Mouse (Mus musculus): ENCODE results near the gene Sec22b.

Gene Sec22b

GRCm38 (mm10) chr3:97900516-97901490 lies at the start of gene Sec22b:
TSS of gene Sec22b (plus strand) at chr3:97901190.
- in situ Hi-C loops (cut with MboI; ENCODE audit: low sequenced_read_pairs): no loop called here

- in situ Hi-C loops (cut with MboI; ENCODE audit: low sequenced_read_pairs): no loop called here
Measured at GRCm38 (mm10) chr3:97851803-97852202, 49.2 kb upstream of the Sec22b start.

- in situ Hi-C loops (cut with MboI; ENCODE audit: low sequenced_read_pairs): no loop called here
Measured at GRCm38 (mm10) chr3:97854575-97855384, 46.2 kb upstream of the Sec22b start.

- in situ Hi-C loops (cut with MboI; ENCODE audit: low sequenced_read_pairs): no loop called here
Measured at GRCm38 (mm10) chr3:97859400-97859799, 41.6 kb upstream of the Sec22b start.

GRCm38 (mm10) chr3:97860820-97861451 lies 40.1 kb upstream of the Sec22b start:
- in situ Hi-C loops (cut with MboI; ENCODE audit: low sequenced_read_pairs): no loop called here

- in situ Hi-C loops (cut with MboI; ENCODE audit: low sequenced_read_pairs): no loop called here
Measured at GRCm38 (mm10) chr3:97866696-97867095, 34.3 kb upstream of the Sec22b start.

- in situ Hi-C loops (cut with MboI; ENCODE audit: low sequenced_read_pairs): no loop called here
Measured at GRCm38 (mm10) chr3:97867221-97868023, 33.6 kb upstream of the Sec22b start.

- in situ Hi-C loops (cut with MboI; ENCODE audit: low sequenced_read_pairs): no loop called here
Measured at GRCm38 (mm10) chr3:97868024-97868689, 32.8 kb upstream of the Sec22b start.

- in situ Hi-C loops (cut with MboI; ENCODE audit: low sequenced_read_pairs): no loop called here
Measured at GRCm38 (mm10) chr3:97868733-97869132, 32.3 kb upstream of the Sec22b start.

GRCm38 (mm10) chr3:97869730-97870129 lies 31.3 kb upstream of the Sec22b start:
- in situ Hi-C loops (cut with MboI; ENCODE audit: low sequenced_read_pairs): no loop called here

GRCm38 (mm10) chr3:97874777-97875176 lies 26.2 kb upstream of the Sec22b start:
- in situ Hi-C loops (cut with MboI; ENCODE audit: low sequenced_read_pairs): no loop called here

GRCm38 (mm10) chr3:97876259-97876658 lies 24.7 kb upstream of the Sec22b start:
- in situ Hi-C loops (cut with MboI; ENCODE audit: low sequenced_read_pairs): no loop called here

GRCm38 (mm10) chr3:97879222-97879621 lies 21.8 kb upstream of the Sec22b start:
- in situ Hi-C loops (cut with MboI; ENCODE audit: low sequenced_read_pairs): no loop called here

GRCm38 (mm10) chr3:97881576-97881975 lies 19.4 kb upstream of the Sec22b start:
- in situ Hi-C loops (cut with MboI; ENCODE audit: low sequenced_read_pairs): no loop called here

- in situ Hi-C loops (cut with MboI; ENCODE audit: low sequenced_read_pairs): no loop called here
Measured at GRCm38 (mm10) chr3:97887785-97888167, 13.2 kb upstream of the Sec22b start.

- in situ Hi-C loops (cut with MboI; ENCODE audit: low sequenced_read_pairs): no loop called here
Measured at GRCm38 (mm10) chr3:97888168-97888901, 12.7 kb upstream of the Sec22b start, which contains the start of gene Pde4dip. TSS of gene Pde4dip (minus strand) at chr3:97888707.

- in situ Hi-C loops (cut with MboI; ENCODE audit: low sequenced_read_pairs): loop anchor here (10.0 kb wide), 1 partner anchor 115 kb away; no protein-coding TSS in a partner anchor
Measured at GRCm38 (mm10) chr3:97890205-97890604, 10.8 kb upstream of the Sec22b start.

GRCm38 (mm10) chr3:97894695-97895094 lies 6.3 kb upstream of the Sec22b start:
- in situ Hi-C loops (cut with MboI; ENCODE audit: low sequenced_read_pairs): loop anchor here (10.0 kb wide), 1 partner anchor 120 kb away; no protein-coding TSS in a partner anchor

- in situ Hi-C loops (cut with MboI; ENCODE audit: low sequenced_read_pairs): loop anchor here (10.0 kb wide), 1 partner anchor 124 kb away; no protein-coding TSS in a partner anchor
Measured at GRCm38 (mm10) chr3:97898381-97898780, 2.6 kb upstream of the Sec22b start.

Data from CH12F3 (cell line).